Mouse (Mus musculus): ENCODE results near the gene Crebrf.

The Crebrf gene

DNA sequence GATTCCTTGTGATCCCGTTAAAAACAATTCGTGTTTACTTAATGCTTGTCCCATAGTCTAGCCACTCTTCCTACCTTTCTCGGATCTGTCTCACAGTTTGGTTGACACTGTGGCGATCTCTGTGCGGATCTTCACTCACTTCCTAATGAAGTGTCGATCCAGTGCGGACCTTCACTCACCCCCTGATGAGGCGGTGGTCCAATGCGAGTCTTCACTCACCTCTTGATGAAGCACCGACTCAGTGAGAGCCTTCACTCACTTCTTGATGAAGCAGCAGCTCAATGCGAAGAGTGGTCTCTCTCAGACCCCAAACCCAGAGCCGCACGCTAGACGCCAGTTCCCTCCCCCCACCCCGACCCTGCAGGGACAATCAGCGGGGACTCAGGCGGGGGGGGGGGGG, 110.7 kb downstream of the Crebrf start:
- DNase-seq (ENCODE audit: low spot score) = no peak

Data from embryo, embryonic 10 days (tissue).